Mouse (Mus musculus): ENCODE results near the gene Zfp689.
"Not testable (repeated sequence)": the region's sequence is repeated elsewhere in the genome, so short reads cannot be mapped to it uniquely, and the experiment has no call there.

GRCm38 (mm10) chr7:127458371-127459122 lies 9.6 kb upstream of the Zfp689 start:
- not testable (repeated sequence) for TF ChIP-seq MAFK (IDR thresholded peaks at IDR 0.05; ENCODE audit: insufficient read depth, low read depth, low read length); CHD2 (IDR thresholded peaks at IDR 0.05; ENCODE audit: low read depth, low read length); ZC3H11A (IDR thresholded peaks at IDR 0.05; ENCODE audit: borderline replicate concordance, low read depth, low read length)

Measured in ES-E14 (cell line).